Mouse (Mus musculus) cerebellum, adult 2 months (tissue): ENCODE measurements around the gene Khdc3.

Experiments
- CTCF ChIP-seq: fragments of 200-500 bp; IDR thresholded peaks from 2 replicates; pipeline ENCODE4 v1.5.1; 2011; ENCODE audit warnings: low read depth, mild to moderate bottlenecking, control low read depth, low read length, moderate library complexity, borderline replicate concordance; ENCODE audit not compliant: insufficient read depth
- POLR2A ChIP-seq: fragments of 200-500 bp; IDR thresholded peaks from 2 replicates; pipeline ENCODE4 v1.6.1; 2011; ENCODE audit warnings: low read length, control low read depth, borderline replicate concordance; ENCODE audit not compliant: insufficient read depth

DNA sequence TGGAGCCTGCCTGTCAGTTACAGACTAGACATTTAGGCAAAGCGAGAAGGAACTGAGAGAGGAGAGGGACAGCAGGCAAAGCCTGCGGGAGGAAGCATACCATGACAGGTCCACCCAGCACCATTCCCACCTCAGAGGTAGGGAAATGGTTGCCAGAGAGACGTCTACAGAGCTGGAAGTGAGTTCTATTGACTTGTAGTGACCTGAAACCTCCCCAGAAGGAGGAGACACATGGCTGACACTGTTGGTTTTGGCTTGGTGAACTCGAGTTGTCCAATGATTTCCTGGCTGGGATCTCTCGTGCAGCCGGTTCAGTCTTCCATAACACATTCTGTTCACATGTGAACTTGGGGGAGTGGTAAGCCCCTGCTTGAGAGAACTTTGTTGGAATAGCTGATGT, 17.7 kb upstream of the Khdc3 start:
- TF ChIP-seq POLR2A (no peak), CTCF (no peak)
